Mouse (Mus musculus) ES-E14 (cell line): Measurements from ENCODE around the gene Abcf1.

Experiments used
- CHD2 ChIP-seq: IDR thresholded peaks from 2 replicates; pipeline ENCODE4 v1.6.1; 2014; ENCODE audit warnings: mild to moderate bottlenecking, low read depth, low read length, inconsistent platforms
- MAFK ChIP-seq: IDR thresholded peaks from 2 replicates; pipeline ENCODE4 v1.6.1; 2014; ENCODE audit warnings: mild to moderate bottlenecking, low read depth, low read length, inconsistent platforms; ENCODE audit not compliant: insufficient read depth
- ZC3H11A ChIP-seq: IDR thresholded peaks from 2 replicates; pipeline ENCODE4 v1.6.1; 2012; ENCODE audit warnings: low read depth, mild to moderate bottlenecking, inconsistent platforms, low read length, borderline replicate concordance

- no peak for TF ChIP-seq ZC3H11A
- TF ChIP-seq MAFK, result no peak
- TF ChIP-seq CHD2, result no peak
These were observed 54.6 kb downstream of the Abcf1 start for GRCm38 (mm10) chr17:35914975-35915374.
